Mouse (Mus musculus) kidney, adult 11 months (tissue): ENCODE results near the gene Men1.
"Not testable (repeated sequence)": the region's sequence is repeated elsewhere in the genome, so short reads cannot be mapped to it uniquely, and the experiment has no call there.

Experiments used
- DNase-seq: peaks from one replicate; pipeline ENCODE4 v3.0.0; 2022

Men1 gene

DNA sequence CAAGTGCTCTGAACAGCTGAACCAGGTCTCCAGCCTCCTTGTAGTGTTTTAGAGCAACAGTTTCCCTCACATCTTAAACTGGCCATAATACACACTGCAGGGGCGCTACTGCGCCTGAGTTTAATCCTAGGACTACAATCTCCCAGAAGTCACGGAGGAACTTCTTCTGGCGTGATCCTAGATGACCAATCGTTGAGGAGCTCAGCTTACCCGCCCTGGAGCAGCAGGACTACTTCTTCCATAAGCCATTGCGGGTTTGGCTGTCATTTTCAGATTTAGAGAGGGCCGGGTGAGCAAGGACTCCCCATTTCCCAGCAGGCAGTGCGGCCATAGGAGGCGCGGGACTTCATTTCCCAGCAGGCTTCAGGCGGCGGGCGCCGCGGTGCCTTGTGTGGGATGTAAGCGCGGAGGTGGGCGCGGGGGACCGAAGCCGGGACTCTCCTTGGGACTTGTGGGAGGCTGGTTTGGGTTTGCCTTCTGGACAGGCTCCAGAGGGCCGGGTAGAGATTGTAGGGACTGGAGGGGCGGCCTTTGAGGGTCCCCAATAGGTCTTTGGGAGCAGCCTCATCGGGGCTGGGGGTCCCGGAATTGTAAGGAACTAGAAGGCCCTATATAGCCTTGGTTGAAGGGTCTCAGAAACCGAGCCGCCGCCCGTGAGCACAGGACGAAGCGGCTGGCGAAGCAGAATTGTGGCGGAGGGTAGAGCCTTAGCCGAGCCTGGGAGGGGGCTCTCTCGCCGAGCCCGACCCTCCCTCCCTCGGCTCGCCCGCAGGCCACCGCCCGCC lies at the start of gene Men1:
Men1 (plus strand) TSS at position 307 of the 785 bp plus-strand sequence.
- peak; percentile 98 for DNase-seq

GRCm38 (mm10) chr19:6285226-6285625 lies 49.6 kb upstream of the Men1 start:
- DNase-seq = no peak

DNA sequence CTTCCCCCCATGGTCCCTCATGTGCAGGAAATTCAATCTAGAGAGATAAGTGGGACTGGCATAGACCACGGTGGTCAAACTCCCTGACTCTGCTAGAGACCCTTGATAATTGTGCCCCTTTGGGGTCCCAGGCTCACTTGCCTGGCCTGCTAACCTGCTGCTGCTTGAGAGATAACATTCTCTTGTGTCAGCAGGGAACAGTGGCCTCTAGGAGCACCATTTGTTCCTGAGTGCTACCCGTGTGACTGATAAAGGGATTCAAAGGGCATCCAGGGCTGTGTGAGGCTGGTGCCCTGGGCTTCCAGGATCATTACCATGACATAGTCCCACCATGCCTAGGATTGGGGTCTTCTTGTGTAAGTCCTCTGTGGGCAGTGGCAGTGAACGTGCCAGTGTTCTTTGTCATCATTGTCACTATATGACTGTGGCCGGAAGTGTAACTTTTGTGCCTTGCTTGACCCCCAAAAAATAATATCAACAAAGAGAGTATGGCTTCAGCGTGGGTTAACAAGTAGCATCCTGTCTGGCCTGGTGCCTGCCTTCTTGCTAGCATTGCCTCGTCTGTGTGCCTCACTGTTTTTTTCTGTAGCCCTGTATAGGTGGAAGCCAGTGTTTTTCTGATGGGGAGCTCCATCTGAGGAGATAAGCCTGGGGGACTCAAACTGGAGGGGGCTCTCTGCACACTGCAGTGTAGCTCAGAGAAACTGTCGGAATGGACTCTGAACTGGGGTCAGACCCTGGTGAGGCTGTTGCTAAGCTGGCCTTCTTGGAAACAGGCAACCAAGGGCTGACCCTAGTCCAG lies 48.9 kb upstream of the Men1 start:
- DNase-seq = peak; percentile 48

DNA sequence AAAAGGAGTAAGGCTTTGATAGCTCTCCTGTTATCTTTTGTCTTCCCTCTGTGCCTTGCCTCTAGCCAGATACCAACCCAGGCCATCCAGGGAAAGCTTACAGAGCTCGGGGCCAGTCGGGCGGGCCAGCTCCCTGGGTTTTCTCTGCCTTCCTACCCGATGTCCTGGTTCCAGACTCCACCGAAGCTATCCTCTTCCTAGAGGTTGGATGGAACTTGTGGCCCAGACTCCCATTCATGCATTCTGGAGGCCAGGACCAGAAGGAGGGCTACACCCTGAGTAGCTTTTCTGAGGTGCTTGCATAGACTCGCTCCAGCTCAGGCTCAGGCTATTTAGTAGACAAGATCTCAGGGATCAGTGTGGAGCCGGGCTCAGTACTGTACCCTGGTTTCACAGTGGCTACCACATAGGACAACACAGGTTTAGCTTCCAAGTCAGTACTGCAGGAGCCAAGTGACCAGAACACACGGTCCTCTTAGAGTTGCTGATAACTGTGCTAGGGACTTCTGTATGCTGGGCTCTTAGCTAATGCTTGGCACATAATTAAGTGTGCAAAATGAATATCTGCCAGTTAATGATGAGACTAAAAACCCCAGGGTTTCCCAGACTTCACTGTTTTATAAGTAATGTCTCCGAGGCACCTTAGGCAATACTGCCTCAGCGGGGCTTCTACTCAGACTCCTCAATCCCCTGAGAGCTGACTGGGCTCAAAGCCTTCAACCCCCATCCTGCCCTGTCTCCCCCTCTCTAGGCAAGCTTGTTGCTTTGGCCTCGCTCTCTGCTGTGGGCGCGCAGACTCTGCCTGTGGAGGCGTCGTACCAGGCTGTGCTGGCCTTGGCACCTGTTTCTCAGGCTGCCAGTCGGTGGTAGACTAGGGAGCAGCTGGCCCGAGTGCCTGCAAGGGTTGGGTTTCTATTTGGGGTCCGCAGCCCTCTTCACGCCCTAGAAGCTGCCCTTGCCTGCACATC lies 48.1 kb upstream of the Men1 start:
- no peak for DNase-seq

GRCm38 (mm10) chr19:6288236-6288894 lies 46.4 kb upstream of the Men1 start:
- DNase-seq = no peak

DNA sequence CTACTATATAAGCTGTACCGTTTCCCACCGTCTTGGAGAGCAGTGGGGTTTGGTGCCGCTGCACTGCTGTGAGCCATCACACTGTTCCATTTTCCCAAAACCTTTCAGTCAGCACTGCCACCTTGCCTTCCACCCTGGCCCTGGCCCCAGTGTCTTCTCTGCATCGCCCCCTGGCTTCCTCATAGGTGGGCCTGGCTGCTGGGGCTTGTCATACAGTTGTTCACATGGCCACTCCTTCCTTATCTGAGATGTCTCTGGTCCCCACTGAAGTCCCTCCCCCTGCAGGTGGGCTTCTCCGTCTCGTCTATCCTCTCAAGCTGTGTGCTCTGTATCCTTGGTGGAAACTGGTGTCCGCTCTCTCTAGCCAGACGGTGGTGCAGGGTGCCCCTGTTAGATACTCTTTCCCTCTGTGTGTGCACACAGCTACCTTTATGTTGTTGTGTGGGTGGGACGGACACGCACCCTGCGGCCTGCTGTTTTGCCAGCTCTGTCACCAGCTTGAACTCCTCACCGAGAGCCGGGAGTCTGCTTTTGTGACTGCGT lies 45.0 kb upstream of the Men1 start:
- no peak for DNase-seq

DNA sequence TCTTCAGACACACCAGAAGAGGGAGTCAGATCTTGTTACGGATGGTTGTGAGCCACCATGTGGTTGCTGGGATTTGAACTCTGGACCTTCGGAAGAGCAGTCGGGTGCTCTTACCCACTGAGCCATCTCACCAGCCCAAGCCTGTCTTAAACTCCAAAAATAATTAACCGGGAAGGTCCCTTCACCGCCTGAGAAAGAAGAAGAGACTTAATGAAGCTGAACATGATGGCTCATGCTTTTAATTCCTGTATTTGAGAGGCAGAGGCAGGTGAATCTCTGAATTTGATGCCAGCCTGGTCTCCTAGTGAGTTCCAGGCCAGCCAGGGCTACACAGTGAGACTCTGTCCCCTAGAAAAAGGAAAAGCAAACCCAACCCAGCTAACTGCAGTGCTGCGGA lies 44.1 kb upstream of the Men1 start:
- not testable (repeated sequence) for DNase-seq

- DNase-seq = peak; percentile 89
Measured at GRCm38 (mm10) chr19:6291117-6291781, 43.5 kb upstream of the Men1 start.

- DNase-seq = no peak
Measured at GRCm38 (mm10) chr19:6292262-6292661, 42.5 kb upstream of the Men1 start.

DNA sequence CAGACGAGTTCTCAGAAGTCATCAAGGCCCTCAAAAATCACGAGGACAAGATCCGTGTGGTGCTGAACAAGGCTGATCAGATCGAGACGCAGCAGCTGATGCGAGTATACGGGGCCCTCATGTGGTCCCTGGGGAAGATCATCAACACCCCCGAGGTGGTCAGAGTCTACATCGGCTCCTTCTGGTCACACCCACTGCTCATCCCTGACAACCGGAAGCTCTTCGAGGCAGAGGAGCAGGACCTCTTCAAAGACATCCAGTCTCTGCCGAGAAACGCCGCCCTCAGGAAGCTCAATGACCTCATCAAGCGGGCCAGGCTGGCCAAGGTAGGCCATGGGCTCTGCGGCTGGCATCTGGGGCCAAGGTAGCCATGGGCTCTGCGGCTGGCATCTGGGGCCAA lies 40.5 kb upstream of the Men1 start:
- no peak for DNase-seq

DNA sequence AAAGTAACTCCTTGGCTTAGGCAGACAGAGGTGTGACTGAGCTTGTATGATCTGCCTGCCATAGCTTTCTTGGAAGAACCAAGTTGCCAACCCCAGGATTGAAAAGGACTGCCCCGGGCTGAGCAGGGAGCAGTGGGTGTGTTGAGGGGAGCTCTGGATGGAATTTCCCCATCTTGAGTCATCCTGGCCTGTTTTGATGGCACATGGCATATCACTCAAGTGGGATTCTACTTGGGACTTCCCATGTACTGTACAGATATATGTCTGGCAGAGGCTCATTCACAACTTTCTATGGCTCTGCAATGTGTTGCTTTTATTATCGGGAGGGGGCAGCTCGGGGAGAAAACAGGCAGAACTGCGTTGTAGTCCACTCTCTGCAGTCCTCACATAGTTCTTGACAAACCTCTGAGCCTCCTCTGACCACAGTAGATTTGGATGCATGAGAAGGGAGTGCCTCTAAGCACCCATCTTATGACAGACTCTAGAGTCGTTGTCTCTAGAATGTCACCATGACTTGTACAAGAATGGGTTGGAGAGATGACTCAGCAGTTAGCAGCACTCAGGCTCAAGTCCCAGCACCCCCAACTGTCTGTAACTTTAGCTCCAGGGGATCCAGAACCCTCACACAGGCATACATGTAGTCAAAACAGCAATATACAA lies 38.1 kb upstream of the Men1 start:
- no peak for DNase-seq

DNA sequence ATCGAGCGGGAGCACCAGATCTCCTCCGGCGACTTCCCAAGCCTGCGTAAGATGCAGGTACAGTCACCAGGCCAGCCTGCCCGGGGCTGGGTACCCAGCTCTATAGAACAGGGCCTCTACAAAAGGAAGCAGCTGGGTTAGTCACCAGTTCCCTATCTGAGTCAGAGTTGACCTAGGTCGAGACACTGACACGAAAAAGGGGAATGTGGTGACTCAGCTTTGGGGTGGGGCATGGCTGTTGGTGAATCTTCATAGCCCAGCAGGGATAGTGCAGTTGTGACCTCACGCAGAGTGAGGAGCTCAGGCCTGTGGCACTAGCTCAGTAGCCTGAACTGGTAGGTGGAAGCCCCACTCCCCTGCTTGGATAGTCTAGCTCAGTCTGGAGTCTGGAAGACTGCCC lies 37.1 kb upstream of the Men1 start:
- DNase-seq = peak; percentile 65

- DNase-seq = no peak
Measured at GRCm38 (mm10) chr19:6299003-6299402, 35.8 kb upstream of the Men1 start.

GRCm38 (mm10) chr19:6299450-6300267 lies 35.1 kb upstream of the Men1 start:
- no peak for DNase-seq

DNA sequence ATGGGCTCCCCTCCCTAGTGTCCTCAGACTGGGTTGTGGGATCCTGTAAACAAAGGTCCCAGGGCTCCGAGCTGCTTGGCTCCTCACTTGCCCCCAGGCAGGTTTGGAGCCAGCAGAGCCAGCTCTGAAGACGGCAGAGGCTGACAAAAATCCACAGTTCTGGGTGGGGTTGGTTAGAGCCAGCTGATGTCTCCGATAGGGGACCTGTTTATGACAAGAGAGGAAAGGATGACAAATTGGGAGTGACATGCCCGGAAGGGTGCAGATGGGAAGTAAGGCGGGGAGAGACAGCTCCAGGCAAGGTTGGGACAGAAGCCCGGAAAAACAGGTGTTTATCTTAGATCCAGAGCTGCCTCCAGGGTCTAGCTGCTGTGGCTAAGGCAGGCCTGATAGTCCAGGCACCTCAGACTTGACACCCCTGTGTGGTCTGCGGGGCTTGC lies 34.4 kb upstream of the Men1 start:
- peak; percentile 58 for DNase-seq

DNA sequence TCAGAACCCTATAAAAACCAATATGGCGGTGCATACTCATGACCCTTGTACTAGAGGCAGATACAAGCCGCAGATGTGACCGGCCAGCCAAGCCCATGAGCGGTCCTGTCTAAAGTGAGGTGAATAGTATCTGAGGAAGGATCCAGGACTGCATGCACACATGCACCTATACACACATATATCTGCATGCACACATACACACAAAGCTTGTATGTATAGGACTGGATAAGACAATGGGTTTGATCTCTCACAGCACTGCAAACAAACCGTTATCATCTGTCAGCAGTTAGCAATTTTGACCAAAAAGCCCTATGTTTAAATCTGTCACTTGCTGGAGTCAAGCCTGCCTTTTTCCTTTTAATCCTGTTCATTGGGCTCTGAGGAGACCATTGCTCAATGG lies 32.7 kb upstream of the Men1 start:
- no peak for DNase-seq

DNA sequence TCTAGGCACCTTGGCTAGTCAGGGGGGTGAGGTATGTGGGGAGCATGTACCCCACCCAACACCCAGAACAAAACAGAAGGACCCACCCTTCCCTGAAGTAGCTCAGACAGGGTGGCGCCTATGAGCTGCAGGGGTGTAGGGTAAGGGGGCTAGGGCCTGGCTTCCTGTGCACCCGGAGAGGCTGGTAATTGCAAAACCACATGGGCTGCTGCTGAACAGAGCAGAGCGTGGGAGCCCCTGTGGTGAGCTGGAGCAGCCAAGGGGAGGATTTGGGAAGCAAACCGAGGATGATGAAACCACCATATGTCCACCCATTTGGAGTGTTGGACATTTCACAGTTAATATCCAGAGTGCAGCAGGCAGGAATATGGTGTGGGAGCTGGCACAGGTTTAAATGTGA lies 32.3 kb upstream of the Men1 start:
- DNase-seq = no peak

- no peak for DNase-seq
Measured at GRCm38 (mm10) chr19:6303831-6304230, 30.9 kb upstream of the Men1 start.

GRCm38 (mm10) chr19:6304787-6305516 lies 29.8 kb upstream of the Men1 start:
- DNase-seq = peak; percentile 87
